Mouse (Mus musculus): ENCODE measurements around the gene Zbtb25. TPM values are rescaled to one million over a fixed set of nuclear protein-coding genes. Genes with fewer than 3 reads are reported as not detected.

Zbtb25 gene
- polyA plus RNA-seq, 1 experiment from 2014 or later, result 22.5 TPM

DNA sequence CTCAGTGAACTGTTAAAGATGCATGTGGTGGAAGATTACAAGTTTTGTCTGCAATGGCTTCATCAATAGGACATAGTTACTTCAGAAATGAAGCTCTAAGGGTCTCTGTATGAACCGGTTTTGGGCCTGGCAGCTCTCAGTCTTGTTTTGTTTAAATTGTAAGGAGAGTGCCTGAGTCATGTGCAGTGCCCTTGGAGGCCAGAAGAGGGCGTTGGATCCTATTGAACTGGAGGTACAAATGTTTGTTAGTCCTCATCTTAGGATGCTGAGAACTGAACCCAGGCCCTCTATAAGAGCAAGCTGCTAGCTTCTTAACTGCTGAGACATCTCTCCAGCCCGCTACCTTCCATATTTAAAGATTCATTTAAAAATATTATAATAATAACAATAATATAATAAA, 32.3 kb upstream of the Zbtb25 start:
- no peak for ATAC-seq (ENCODE audit: low FRiP score)
- H3K27ac ChIP-seq, result no peak overlapping the region
- 54% methylated on average over 3 of the region's 3 CpGs for WGBS
- peaks cover 25% of the 10 kb centered on the region for H3K4me1 ChIP-seq
- no peaks in the 10 kb centered on the region for H3K9me3 ChIP-seq
- no peak overlapping the region for H3K4me2 ChIP-seq
- H3K36me3 ChIP-seq (replicated peaks), result no peaks in the 10 kb centered on the region
- peaks cover 37% of the 10 kb centered on the region for H3K27me3 ChIP-seq
- no peak overlapping the region for H3K4me3 ChIP-seq (replicated peaks)
- no peak overlapping the region for H3K9ac ChIP-seq

DNA sequence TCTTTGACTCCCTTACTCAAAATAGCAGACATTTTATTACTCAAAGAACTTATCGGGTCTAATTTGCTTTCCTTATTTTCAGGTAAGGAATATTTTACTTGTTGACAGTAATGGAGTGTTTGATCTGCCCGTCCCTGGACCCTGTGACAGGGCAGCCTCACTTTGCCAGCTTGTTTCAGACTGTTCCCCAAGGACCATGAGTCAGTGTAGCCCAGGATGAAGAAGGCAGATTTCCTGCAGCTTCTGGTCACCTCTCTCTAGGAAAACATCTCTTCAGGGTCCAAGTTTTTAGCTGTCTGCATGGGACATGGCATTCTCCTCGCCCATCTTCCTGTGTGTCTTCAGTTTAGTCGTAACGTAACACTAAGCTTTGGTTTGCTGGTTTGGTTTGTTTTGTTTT, 27.9 kb upstream of the Zbtb25 start:
- H3K4me3 ChIP-seq (replicated peaks), result no peak overlapping the region
- H3K27me3 ChIP-seq, result peaks cover 7% of the 10 kb centered on the region
- no peaks in the 10 kb centered on the region for H3K9me3 ChIP-seq
- no peaks in the 10 kb centered on the region for H3K36me3 ChIP-seq (replicated peaks)
- no peak overlapping the region for H3K4me2 ChIP-seq
- no peak overlapping the region for H3K9ac ChIP-seq
- WGBS, result 90% methylated on average over 5 of the region's 5 CpGs
- no peak overlapping the region for H3K27ac ChIP-seq
- H3K4me1 ChIP-seq, result no peaks in the 10 kb centered on the region
- ATAC-seq (ENCODE audit: low FRiP score), result no peak

DNA sequence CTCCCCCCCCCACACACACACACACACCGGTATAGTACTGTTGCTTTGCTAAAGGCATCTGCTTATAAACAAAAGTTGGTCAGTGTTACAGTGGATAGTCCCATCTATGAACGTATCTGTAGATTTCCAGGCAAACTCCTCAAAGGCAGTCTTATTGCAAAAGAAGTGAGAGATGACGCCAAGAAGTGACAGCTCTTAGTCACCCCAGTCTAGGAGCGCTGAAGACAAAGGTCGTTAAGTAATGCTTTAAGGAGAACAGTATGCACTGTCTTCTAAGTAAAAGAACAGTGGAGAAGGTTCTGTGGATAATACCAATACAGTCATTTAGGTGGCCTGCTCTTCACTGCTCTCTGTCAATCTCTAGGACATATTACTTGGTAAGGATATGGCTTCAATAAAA, 23.6 kb upstream of the Zbtb25 start:
- no peak overlapping the region for H3K4me2 ChIP-seq
- H3K27me3 ChIP-seq, result no peaks in the 10 kb centered on the region
- H3K9me3 ChIP-seq, result no peaks in the 10 kb centered on the region
- H3K9ac ChIP-seq, result no peak overlapping the region
- 87% methylated on average over 5 of the region's 5 CpGs for WGBS
- no peak overlapping the region for H3K4me3 ChIP-seq (replicated peaks)
- no peaks in the 10 kb centered on the region for H3K4me1 ChIP-seq
- peaks cover 9% of the 10 kb centered on the region; the same call in 1 of the 2 replicates for H3K36me3 ChIP-seq (replicated peaks)
- H3K27ac ChIP-seq, result no peak overlapping the region
- ATAC-seq (ENCODE audit: low FRiP score), result no peak

DNA sequence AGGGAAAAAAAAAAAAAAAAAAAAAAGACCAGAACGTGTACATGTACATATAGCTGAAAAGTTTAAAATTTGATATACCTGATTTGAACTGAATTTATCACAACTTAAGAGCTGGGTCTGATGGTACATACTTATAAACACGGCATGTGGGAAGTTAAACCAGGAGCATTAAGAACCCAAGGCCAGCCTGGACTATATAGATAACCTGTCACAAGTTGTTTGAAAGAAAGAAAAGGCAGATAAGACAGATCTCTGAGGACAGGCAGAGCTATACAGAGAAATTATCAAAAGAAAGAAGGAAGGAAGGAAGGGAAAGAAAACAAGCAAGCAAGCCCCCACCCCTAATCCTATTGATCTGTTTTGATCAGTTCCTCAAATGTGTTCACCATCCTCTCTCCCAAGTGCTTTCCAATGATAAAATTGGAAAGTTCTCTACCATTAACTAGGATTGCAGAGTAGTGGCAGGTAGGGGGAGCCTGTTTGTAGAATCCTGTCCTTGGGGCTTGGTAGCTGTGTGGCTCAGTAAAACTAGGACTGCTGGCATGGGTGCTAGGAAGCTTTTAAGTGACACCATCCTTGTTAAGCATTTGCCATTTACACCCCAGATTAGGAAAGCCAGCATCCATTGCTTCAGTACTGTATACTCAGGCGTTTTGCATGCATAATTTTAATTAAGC, 22.3 kb upstream of the Zbtb25 start:
- Histone ChIP-seq H3K4me3 (replicated peaks) (no peak overlapping the region), H3K9ac (no peak overlapping the region), H3K36me3 (replicated peaks) (peaks cover 14% of the 10 kb centered on the region; the same call in 1 of the 2 replicates), H3K9me3 (no peaks in the 10 kb centered on the region), H3K27ac (no peak overlapping the region), H3K27me3 (no peaks in the 10 kb centered on the region), H3K4me1 (no peaks in the 10 kb centered on the region), H3K4me2 (no peak overlapping the region)
- WGBS, result 78% methylated on average over 3 of the region's 3 CpGs
- ATAC-seq (ENCODE audit: low FRiP score), result no peak

DNA sequence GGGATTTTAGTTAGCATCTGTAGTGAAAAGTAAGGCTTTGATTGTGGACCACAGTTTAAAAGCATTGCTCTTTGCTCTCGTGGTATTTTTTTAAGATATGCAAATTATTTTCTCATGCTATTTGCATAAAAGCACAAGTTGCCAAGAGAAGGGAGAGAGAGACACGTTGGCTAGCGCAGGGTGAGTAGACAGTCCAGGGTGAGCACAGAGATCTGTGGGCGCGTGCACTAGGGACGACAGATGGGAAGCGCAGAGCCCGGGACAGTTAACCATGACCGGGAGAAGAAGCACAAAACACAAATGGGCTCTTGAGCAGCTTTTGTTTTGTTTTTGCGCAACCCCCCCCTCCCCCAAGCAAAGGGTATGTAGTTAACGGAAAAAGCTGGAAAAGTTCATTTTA, 19.4 kb upstream of the Zbtb25 start:
- WGBS, result 84% methylated on average over 11 of the region's 11 CpGs
- H3K9me3 ChIP-seq, result no peaks in the 10 kb centered on the region
- H3K9ac ChIP-seq, result no peak overlapping the region
- no peaks in the 10 kb centered on the region for H3K27me3 ChIP-seq
- no peak overlapping the region for H3K4me3 ChIP-seq (replicated peaks)
- H3K4me2 ChIP-seq, result no peak overlapping the region
- H3K36me3 ChIP-seq (replicated peaks), result peaks cover 31% of the 10 kb centered on the region
- ATAC-seq (ENCODE audit: low FRiP score), result no peak
- H3K4me1 ChIP-seq, result no peaks in the 10 kb centered on the region
- H3K27ac ChIP-seq, result no peak overlapping the region

DNA sequence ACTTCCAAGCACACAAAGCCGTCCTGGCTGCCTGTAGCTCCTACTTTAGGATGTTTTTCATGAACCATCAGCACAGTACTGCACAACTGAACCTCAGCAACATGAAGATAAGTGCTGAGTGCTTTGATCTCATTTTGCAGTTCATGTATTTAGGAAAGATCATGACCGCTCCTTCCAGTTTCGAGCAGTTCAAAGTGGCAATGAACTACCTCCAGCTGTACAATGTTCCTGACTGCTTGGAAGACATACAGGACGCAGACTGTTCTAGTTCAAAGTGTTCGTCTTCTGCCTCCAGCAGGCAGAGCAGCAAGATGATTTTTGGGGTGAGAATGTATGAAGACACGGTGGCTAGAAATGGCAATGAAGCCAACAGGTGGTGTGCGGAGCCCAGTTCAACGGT, 15.9 kb upstream of the Zbtb25 start:
- no peaks in the 10 kb centered on the region for H3K9me3 ChIP-seq
- H3K36me3 ChIP-seq (replicated peaks), result peaks cover 31% of the 10 kb centered on the region
- H3K9ac ChIP-seq, result no peak overlapping the region
- 96% methylated on average over 8 of the region's 8 CpGs for WGBS
- no peak overlapping the region for H3K27ac ChIP-seq
- no peaks in the 10 kb centered on the region for H3K27me3 ChIP-seq
- no peaks in the 10 kb centered on the region for H3K4me1 ChIP-seq
- no peak overlapping the region for H3K4me3 ChIP-seq (replicated peaks)
- ATAC-seq (ENCODE audit: low FRiP score), result no peak
- H3K4me2 ChIP-seq, result no peak overlapping the region

DNA sequence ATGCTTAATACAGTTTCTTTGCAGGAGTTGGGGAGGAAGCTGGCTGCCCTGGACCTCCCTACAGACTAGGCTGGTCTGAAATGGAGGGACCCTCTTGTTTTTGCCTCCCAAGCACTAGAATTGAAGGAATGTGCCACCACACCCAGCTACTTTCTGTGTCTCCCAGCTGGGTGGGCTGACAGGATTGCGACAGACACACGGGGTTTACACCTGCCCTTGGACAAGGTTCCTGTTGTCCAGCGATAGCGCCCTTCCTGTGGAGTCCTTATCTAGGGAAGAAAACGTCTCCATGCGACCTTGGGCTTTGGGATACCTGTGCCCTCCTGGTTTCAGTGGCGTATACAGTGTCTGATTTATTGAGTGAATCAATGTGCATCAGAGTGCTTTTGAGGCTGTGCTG, 10.7 kb upstream of the Zbtb25 start:
- H3K9me3 ChIP-seq, result no peaks in the 10 kb centered on the region
- no peaks in the 10 kb centered on the region for H3K4me1 ChIP-seq
- no peak for ATAC-seq (ENCODE audit: low FRiP score)
- H3K4me2 ChIP-seq, result no peak overlapping the region
- peaks cover 1% of the 10 kb centered on the region for H3K36me3 ChIP-seq (replicated peaks)
- H3K27ac ChIP-seq, result no peak overlapping the region
- 92% methylated on average over 7 of the region's 7 CpGs for WGBS
- no peak overlapping the region for H3K4me3 ChIP-seq (replicated peaks)
- no peak overlapping the region for H3K9ac ChIP-seq
- no peaks in the 10 kb centered on the region for H3K27me3 ChIP-seq

DNA sequence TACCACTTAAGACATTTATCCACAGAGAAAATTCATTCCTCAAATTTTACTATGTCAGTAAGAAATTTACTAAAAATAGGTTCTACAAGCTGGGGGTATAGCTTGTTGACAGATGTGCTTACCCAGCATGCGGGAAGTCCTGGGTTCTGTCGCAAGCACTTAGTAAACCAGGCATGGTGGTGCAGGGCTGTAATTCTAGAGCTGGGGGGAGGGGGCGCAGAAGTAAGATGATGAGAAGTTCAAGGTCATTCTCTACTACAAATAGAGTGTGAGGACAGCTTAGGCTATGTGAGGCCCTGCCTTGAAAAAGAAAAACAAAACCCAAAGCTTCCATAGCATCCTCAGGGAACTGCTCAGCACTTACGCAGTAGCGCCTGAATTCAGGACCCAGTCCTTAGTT, 9.2 kb upstream of the Zbtb25 start:
- ATAC-seq (ENCODE audit: low FRiP score), result no peak
- Histone ChIP-seq H3K9ac (no peak overlapping the region), H3K4me3 (replicated peaks) (no peak overlapping the region), H3K4me1 (no peaks in the 10 kb centered on the region), H3K36me3 (replicated peaks) (no peaks in the 10 kb centered on the region; the same call in 1 of the 2 replicates), H3K4me2 (no peak overlapping the region), H3K27ac (no peak overlapping the region), H3K27me3 (no peaks in the 10 kb centered on the region), H3K9me3 (no peaks in the 10 kb centered on the region)
- 94% methylated on average over 5 of the region's 5 CpGs for WGBS

DNA sequence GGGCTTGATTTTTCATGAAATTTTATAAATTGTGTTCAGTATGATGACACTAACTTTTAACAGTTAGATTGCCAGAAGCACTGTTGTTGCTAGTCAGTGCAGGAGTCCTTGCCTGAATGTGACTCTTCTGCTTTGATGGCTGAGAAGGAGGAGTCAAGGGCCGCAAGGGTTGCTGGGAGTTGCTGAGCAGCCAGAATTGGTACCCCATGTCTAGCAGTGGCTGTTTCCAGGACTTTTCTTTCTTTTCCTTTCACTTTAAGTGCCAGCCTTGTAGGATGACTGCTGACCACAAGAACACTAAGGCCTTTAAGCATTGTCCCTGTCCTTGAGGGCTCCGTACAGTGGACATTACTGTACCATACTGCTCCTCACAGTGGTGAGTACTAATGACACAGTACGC, 8.3 kb upstream of the Zbtb25 start:
- Histone ChIP-seq H3K9me3 (no peaks in the 10 kb centered on the region), H3K27me3 (no peaks in the 10 kb centered on the region), H3K4me1 (peaks cover 4% of the 10 kb centered on the region), H3K4me2 (no peak overlapping the region), H3K36me3 (replicated peaks) (no peaks in the 10 kb centered on the region; the same call in 1 of the 2 replicates), H3K9ac (no peak overlapping the region), H3K27ac (no peak overlapping the region), H3K4me3 (replicated peaks) (no peak overlapping the region)
- 93% methylated on average over 3 of the region's 3 CpGs for WGBS
- ATAC-seq (ENCODE audit: low FRiP score), result no peak

DNA sequence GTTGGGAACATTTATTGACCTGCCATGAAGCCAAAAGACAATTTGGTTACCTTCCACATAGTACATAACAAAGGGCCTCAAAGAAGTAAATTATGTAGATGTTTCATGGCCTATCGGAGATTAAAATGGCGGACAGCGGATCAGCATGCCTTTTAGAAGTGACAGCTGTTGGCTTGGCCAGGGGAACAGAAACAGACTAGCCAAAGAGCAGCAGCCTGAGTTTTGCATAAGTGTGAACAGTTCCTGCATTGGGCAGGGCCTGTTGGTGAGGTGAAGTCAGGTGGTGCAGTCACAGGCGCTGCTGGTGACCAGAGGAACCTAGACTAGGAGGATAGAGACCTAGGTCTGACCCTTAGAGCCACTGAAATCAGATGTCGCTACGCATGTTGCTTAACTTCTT, 7.7 kb upstream of the Zbtb25 start:
- Histone ChIP-seq H3K9ac (no peak overlapping the region), H3K4me1 (peaks cover 11% of the 10 kb centered on the region), H3K27me3 (no peaks in the 10 kb centered on the region), H3K36me3 (replicated peaks) (no peaks in the 10 kb centered on the region; the same call in 1 of the 2 replicates), H3K27ac (no peak overlapping the region), H3K4me2 (no peak overlapping the region), H3K4me3 (replicated peaks) (no peak overlapping the region), H3K9me3 (no peaks in the 10 kb centered on the region)
- WGBS, result 90% methylated on average over 6 of the region's 6 CpGs
- no peak for ATAC-seq (ENCODE audit: low FRiP score)

DNA sequence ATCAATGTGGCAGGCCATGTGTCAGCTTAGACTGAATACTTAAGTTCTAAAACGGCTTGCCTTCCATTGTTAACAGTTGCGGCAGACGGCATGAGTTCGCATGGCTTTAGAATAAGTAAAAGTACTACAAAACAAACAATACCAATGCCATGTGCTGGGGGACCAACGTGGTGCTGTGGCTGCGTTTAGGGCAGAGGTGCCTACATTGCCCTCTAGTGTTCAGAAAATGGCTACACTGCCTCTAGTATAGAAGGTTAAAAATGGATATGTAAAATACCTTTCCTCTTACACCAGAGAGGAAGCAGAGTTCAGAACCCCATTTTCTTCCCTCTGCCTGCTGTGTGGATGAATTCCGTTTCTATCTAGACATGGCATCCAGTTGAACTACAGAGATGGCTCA, 7.2 kb upstream of the Zbtb25 start:
- ATAC-seq (ENCODE audit: low FRiP score), result no peak
- Histone ChIP-seq H3K4me3 (replicated peaks) (no peak overlapping the region), H3K4me1 (peaks cover 15% of the 10 kb centered on the region), H3K9ac (no peak overlapping the region), H3K36me3 (replicated peaks) (no peaks in the 10 kb centered on the region; the same call in 1 of the 2 replicates), H3K27ac (no peak overlapping the region), H3K27me3 (no peaks in the 10 kb centered on the region), H3K4me2 (no peak overlapping the region), H3K9me3 (no peaks in the 10 kb centered on the region)
- WGBS, result 27% methylated on average over 7 of the region's 7 CpGs

DNA sequence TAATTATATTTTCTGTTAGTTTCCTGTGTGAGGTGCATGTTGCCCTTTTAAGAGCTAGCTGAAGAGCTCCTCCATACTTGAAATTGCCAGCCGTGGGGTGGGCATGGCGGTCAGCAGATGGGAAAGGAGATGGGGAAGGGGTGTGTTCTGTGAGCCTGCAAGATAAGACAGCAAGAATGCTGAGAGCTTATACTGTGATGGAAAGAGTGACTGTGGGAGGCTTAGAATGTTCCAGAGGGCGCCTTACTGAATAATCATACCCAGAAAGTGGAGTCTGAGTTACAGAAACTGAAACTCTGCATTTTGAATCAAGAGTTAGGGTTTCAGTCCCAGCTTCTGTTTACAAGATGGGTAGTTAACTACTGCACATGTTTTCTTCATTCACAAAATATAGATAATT, 6.1 kb upstream of the Zbtb25 start:
- 89% methylated on average over 3 of the region's 3 CpGs for WGBS
- Histone ChIP-seq H3K9me3 (no peaks in the 10 kb centered on the region), H3K27me3 (no peaks in the 10 kb centered on the region), H3K4me2 (no peak overlapping the region), H3K9ac (no peak overlapping the region), H3K4me1 (peaks cover 17% of the 10 kb centered on the region), H3K27ac (no peak overlapping the region), H3K4me3 (replicated peaks) (no peak overlapping the region), H3K36me3 (replicated peaks) (no peaks in the 10 kb centered on the region)
- ATAC-seq (ENCODE audit: low FRiP score), result no peak

DNA sequence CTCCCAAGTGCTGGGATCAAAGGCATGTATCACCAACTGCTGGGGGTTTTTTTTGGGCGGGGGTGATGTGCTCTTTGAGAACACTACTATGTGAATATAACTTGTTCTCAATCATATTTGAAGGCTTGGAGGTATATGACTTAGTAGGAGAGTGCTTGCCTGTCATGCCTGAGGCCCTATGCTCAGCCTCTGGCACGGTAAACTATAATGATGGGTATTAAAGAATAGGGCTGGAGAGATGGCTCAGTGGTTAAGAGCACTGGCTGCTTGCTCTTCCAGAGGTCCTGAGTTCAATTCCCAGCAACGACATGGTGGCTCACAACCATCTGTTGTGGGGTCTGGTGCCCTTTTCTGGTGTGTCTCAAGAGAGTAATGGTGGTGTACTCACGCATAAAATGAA, 5.5 kb upstream of the Zbtb25 start:
- Histone ChIP-seq H3K27ac (no peak overlapping the region), H3K4me1 (peaks cover 17% of the 10 kb centered on the region), H3K4me3 (replicated peaks) (no peak overlapping the region), H3K36me3 (replicated peaks) (no peaks in the 10 kb centered on the region), H3K27me3 (no peaks in the 10 kb centered on the region), H3K9ac (no peak overlapping the region), H3K9me3 (no peaks in the 10 kb centered on the region), H3K4me2 (no peak overlapping the region)
- no peak for ATAC-seq (ENCODE audit: low FRiP score)
- 91% methylated on average over 4 of the region's 4 CpGs for WGBS

Measured in forebrain, embryonic 12.5 days (tissue).